Mouse (Mus musculus) CD4-positive, CD25-positive, alpha-beta regulatory T cell, adult 4 months (primary cell): ENCODE measurements around the gene Mrps16. TPM values are rescaled to one million over a fixed set of nuclear protein-coding genes. Genes with fewer than 3 reads are reported as not detected.
A peak's percentile ranks its signal among the peaks of the same experiment; 100 is the strongest.

Source experiments
- ATAC-seq: one replicate; pipeline ENCODE4 v1.8.0; 2017
- polyA plus RNA-seq, 2 experiments: library from polyadenylated mRNA; unstranded; fragments of 100-300 nt; shearing (Covaris generic); gene quantifications; one replicate each; pipeline ENCODE4 v1.2.1; 2017

Gene Mrps16
- polyA plus RNA-seq, 2 experiments from 2014 or later = 99.8 to 106 TPM

DNA sequence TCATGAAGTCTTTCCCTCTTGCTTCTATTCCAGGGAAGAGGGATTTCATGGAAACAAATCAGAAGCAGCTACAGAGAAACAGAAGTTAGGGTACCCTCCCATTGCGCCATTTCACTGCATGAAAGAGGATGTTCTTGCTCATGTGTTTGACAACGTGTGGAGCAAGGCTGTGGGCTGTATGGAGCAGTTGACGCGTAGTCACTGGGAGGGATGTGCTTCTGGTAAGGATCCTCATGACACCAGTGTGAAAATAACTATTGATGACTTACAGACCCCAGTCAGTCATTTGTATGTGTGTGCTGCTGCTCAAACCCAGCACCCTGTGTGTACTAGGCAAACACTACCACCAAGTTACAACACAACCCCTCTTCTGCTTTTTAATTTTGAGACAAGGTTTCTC lies 30.2 kb downstream of the Mrps16 start:
- ATAC-seq = no peak

DNA sequence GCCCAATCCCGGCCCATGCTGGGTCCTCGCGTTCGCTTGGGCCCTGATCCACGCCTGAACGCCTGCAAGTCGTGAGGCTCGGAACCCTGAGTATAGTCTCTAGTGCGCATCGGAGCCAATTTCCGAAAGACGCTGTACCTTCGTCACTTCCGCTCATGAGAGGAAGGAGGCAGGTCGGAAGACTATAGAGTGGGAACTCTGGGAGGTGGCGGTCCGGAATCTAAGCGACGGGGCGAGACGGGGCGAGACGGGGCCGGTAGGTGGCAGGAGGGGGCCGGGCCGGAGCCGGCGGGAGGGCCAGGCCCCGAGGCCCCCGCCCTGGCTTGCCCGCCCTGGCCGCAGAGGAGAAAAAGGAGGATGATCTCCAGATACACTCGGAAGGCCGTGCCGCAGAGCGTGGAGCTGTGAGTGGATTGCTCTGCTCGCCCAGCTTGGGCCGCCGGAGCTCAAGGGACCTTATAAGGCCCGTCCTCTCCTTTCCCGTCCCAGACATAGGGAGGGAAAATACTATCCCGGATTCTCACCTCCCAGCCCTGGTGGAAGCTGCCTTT lies 45.4 kb downstream of the Mrps16 start, which contains the start of the genes Ecd and Fam149b:
Gene Ecd (minus strand): TSS at position 131 of the 551 bp plus-strand sequence.
Gene Fam149b (plus strand): TSS at position 172 of the 551 bp plus-strand sequence.
- ATAC-seq = peak; percentile 96

DNA sequence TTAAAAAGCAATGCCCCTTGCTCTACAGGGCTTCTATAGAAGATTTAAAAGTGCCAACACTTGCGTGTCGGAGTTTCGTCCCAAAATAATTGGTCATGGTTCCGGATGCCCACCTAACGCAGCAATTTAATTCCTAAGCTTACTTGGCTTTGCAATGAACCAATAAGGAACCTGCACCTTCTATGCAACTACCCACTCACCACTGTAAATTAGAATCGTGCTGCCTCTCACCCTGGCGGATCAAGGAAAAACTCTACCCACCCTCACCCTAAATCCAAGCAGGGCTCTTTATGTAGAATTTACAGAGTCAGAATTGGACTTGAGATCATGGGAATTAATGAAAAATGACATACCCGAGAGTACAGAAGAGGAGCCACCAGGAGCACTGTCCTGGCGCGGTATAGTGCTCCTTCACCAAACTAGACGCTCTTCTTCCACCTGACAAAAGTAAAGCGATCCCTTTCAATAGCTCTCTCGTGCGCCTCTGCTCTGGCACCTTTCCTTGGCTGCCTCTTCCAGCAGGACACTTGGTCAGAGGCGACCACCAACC lies 45.9 kb downstream of the Mrps16 start:
- peak; percentile 58 for ATAC-seq

DNA sequence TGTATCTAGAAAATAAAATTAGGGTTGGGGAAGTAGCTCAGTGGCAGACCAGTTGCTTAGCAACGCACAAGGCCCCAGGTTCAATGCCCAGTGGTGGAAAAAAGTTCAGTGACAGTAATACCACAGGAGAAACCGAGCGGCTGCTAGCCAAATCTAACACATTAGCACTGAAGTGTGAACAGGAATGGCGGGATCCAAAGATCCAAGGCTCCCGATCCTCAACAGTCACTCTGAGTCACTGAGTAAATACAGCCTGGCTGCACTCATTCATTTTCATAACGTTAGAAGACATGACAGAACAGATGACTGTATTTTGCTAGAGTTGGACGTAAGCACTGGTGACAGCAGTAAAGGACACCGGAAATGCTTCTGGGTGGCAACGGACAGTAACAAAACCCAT lies 47.5 kb downstream of the Mrps16 start:
- no peak for ATAC-seq

DNA sequence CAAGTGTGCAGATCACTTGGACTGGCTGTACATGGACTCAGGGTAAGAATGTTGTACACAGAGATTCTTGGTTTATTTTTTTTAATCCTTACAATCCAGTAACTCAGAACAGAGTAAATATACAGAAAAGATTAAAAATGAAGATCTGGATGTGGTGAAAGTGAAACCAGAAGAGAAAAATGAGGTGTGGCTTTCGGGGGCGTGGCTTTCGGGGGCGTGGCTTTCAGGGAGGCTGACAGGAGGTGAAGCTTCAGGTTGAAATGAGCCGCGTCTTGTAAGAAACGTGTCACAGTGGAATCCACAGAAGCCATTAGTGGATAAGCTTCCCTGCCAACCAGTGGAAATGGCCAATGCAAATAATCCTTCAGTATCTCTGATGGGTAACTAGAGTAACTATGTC lies 52.6 kb downstream of the Mrps16 start:
- peak; percentile 86 for ATAC-seq

DNA sequence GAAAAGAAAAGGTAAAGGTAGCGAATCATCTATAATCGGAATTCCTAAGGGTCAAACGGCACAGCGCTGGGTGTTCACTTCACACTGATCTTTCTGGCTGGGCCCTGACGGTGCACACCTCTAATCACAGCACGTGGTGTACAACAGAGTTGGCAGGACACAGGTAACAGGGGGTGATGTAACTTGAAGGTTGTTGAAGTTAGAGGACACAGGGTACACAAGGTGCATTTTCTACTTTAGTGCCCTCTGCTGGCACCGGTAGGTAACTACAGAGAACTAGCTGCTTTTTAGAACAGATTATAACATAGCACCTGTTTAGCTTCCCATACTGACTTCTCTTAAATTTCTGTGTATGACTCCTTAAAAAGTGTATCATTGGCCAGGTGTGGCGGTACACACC lies 53.3 kb downstream of the Mrps16 start:
- peak; percentile 71 for ATAC-seq

DNA sequence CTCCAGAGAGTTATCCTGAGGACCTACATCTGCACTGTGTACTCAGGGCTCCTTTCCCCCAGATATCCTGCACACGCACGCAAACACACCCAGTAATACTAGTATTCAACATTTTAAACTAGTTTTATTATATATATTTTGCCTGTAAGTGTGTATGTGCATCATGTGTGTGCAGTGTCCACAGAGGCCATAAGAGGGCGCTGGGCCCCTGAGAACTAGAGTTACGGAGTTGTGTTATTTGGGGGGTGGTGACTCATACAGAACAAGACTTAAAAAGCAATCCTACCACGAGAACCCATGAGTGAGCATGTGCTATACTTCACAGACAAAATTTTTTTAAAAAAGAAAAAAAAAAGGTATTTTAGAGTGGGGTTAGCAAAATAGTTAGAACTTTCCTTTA lies 54.0 kb downstream of the Mrps16 start:
- no peak for ATAC-seq

Other genes with a start within 250 kb of the Mrps16 start
- gene Kcnk5, start 211.8 kb downstream of the Mrps16 start, polyA plus RNA-seq = 1 to 10 TPM; 1.3 to 4.4 TPM
- not detected for gene Kcnk16, start 124.4 kb downstream of the Mrps16 start, polyA plus RNA-seq
- 10 to 100 TPM; 25.3 to 30.3 TPM for gene Nudt13, start 98.9 kb downstream of the Mrps16 start, polyA plus RNA-seq
- 10 to 100 TPM; 70.5 to 80.7 TPM for gene Ecd, start 45.5 kb downstream of the Mrps16 start, polyA plus RNA-seq
- gene Fam149b, start 45.5 kb downstream of the Mrps16 start, polyA plus RNA-seq = 10 to 100 TPM; 67.6 to 71.9 TPM
- gene Dnajc9, start 4.7 kb downstream of the Mrps16 start, polyA plus RNA-seq = 100 to 1,000 TPM; 145 to 195 TPM
- gene Cfap70, start 58.6 kb upstream of the Mrps16 start, polyA plus RNA-seq = not detected
- gene Anxa7, start 86.5 kb upstream of the Mrps16 start, polyA plus RNA-seq = 10 to 100 TPM; 60.1 to 71.0 TPM
- 1 to 10 TPM; 1.5 to 3.5 TPM for gene Mss51, start 103.3 kb upstream of the Mrps16 start, polyA plus RNA-seq
- 10 to 100 TPM; 27.1 to 39.6 TPM for gene Ppp3cb, start 152.9 kb upstream of the Mrps16 start, polyA plus RNA-seq
- gene Usp54, start 247.4 kb upstream of the Mrps16 start, polyA plus RNA-seq = 1 to 10 TPM; 2.1 to 2.9 TPM